Mouse (Mus musculus) midbrain, embryonic 11.5 days (tissue): Measurements from ENCODE around the gene Gm20708. TPM values are rescaled to one million over a fixed set of nuclear protein-coding genes. Genes with fewer than 3 reads are reported as not detected.

ENCODE experiments used
- ATAC-seq: fragments of 200-750 bp; cut with Nextera tagmentation; 2 replicates; pipeline ENCODE4 v1.8.0; 2017; ENCODE audit warnings: moderate TSS enrichment, moderate library complexity; ENCODE audit not compliant: low FRiP score
- DNase-seq: peaks from one replicate; pipeline ENCODE4 v3.0.0; 2015; ENCODE audit warnings: low spot score; ENCODE audit errors: missing footprints
- H3K27ac ChIP-seq: fragments of 300-500 bp; sonication (generic); 2 replicates; pipeline ENCODE4 v1.5.1; 2014; ENCODE audit warnings: low read depth, low read length
- H3K27me3 ChIP-seq: fragments of 300-500 bp; sonication (generic); 2 replicates; pipeline ENCODE4 v1.6.1; 2014; ENCODE audit warnings: mild to moderate bottlenecking, low read length, moderate library complexity, mixed read lengths; ENCODE audit not compliant: control insufficient read depth, insufficient read depth
- H3K36me3 ChIP-seq: fragments of 300-500 bp; sonication (generic); 2 replicates; pipeline ENCODE4 v1.6.1; 2014; ENCODE audit warnings: mild to moderate bottlenecking, low read length, moderate library complexity, mixed read lengths; ENCODE audit not compliant: control insufficient read depth, insufficient read depth
- H3K4me1 ChIP-seq: fragments of 300-500 bp; sonication (generic); 2 replicates; pipeline ENCODE4 v1.6.1; 2014; ENCODE audit warnings: low read length; ENCODE audit not compliant: control insufficient read depth, insufficient read depth
- H3K4me2 ChIP-seq: fragments of 300-500 bp; sonication (generic); 2 replicates; pipeline ENCODE4 v1.6.1; 2014; ENCODE audit warnings: mild to moderate bottlenecking, moderate library complexity
- H3K4me3 ChIP-seq: fragments of 300-500 bp; sonication (generic); 2 replicates; pipeline ENCODE4 v1.5.1; 2014; ENCODE audit warnings: low read depth, low read length
- H3K9ac ChIP-seq: fragments of 300-500 bp; sonication (generic); 2 replicates; pipeline ENCODE4 v1.6.1; 2014; ENCODE audit warnings: low read length
- H3K9me3 ChIP-seq: fragments of 300-500 bp; sonication (generic); 2 replicates; pipeline ENCODE4 v1.6.1; 2016; ENCODE audit warnings: low read length; ENCODE audit not compliant: control insufficient read depth
- WGBS: fragments of 180-500 bp; shearing (Covaris S2); extraction: QIAGEN DNeasy Blood & Tissue Kit; methylation state at CpG from one replicate; pipeline ENCODE4 v1.1.7; 2014; 5-methylcytosine and 5-hydroxymethylcytosine counted together
- polyA plus RNA-seq: library from polyadenylated mRNA; unstranded; fragments of >200 nt; fragmentation: Nextera tagmentation; extraction: Ambion mirVana; gene quantifications from 2 replicates; pipeline ENCODE4 v1.2.1, GENCODE M21; 2014

Gene Gm20708
- polyA plus RNA-seq, 1 experiment from 2014 or later, result 0.20 TPM

DNA sequence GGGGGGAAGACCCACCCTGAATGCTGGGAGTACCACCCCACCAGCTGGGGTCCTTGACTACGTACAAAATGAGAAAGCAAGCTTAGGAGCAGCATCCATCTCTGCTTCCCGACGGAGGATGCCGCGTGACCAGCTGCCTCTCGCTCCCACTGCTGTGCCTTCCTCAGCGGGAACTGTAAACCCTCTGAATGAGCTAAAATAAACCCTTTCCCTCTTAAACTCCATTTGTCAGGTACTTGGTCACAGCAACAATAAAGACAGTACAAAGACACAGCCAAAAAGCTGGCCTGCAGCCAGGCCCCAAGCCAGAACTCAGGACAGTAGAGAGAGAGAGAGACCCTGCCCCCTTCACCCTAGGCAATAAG is 39.8 kb upstream of the Gm20708 start:
- H3K27me3 ChIP-seq, result no peaks in the 10 kb centered on the region
- ATAC-seq, result no peak
- peaks cover 2% of the 10 kb centered on the region; the same call in 1 of the 2 replicates for H3K36me3 ChIP-seq
- H3K4me2 ChIP-seq, result no peak overlapping the region
- no peak overlapping the region for H3K4me3 ChIP-seq
- no peak for DNase-seq
- no peak overlapping the region for H3K27ac ChIP-seq
- H3K9ac ChIP-seq, result no peak overlapping the region
- no peaks in the 10 kb centered on the region for H3K9me3 ChIP-seq
- WGBS, result 89% methylated on average over 7 of the region's 7 CpGs
- no peaks in the 10 kb centered on the region for H3K4me1 ChIP-seq

- no peak overlapping the region for H3K4me2 ChIP-seq
- peaks cover 2% of the 10 kb centered on the region; the same call in 1 of the 2 replicates for H3K36me3 ChIP-seq
- H3K9me3 ChIP-seq, result no peaks in the 10 kb centered on the region
- no peaks in the 10 kb centered on the region for H3K27me3 ChIP-seq
- no peak overlapping the region for H3K9ac ChIP-seq
- H3K4me1 ChIP-seq, result no peaks in the 10 kb centered on the region
- WGBS, result 87% methylated on average over 10 of the region's 10 CpGs
- no peak for ATAC-seq
- H3K4me3 ChIP-seq, result no peak overlapping the region
- DNase-seq, result no peak
- H3K27ac ChIP-seq, result no peak overlapping the region
Observed at GRCm38 (mm10) chr11:117770407-117770806, 39.1 kb upstream of the Gm20708 start.

- WGBS, result 93% methylated on average over 7 of the region's 7 CpGs
- no peak for ATAC-seq
- no peak overlapping the region for H3K4me2 ChIP-seq
Observed at GRCm38 (mm10) chr11:117772352-117772751, 37.1 kb upstream of the Gm20708 start.

GRCm38 (mm10) chr11:117774925-117775324 is 34.5 kb upstream of the Gm20708 start:
- Histone ChIP-seq H3K27ac (no peak overlapping the region), H3K4me2 (no peak overlapping the region), H3K27me3 (peaks cover under 1% of the 10 kb centered on the region; the same call in 1 of the 2 replicates), H3K9me3 (no peaks in the 10 kb centered on the region), H3K4me3 (no peak overlapping the region), H3K4me1 (peaks cover 8% of the 10 kb centered on the region), H3K9ac (no peak overlapping the region), H3K36me3 (peaks cover 2% of the 10 kb centered on the region; the same call in 1 of the 2 replicates)
- 92% methylated on average over 10 of the region's 10 CpGs for WGBS
- DNase-seq (no peak), ATAC-seq (no peak)

More at GRCm38 (mm10) chr11:117772352-117772751, 37.1 kb upstream of the Gm20708 start:
- Histone ChIP-seq H3K27ac (no peak overlapping the region), H3K4me1 (no peaks in the 10 kb centered on the region), H3K9me3 (no peaks in the 10 kb centered on the region), H3K4me3 (no peak overlapping the region), H3K9ac (no peak overlapping the region), H3K27me3 (no peaks in the 10 kb centered on the region), H3K36me3 (peaks cover 2% of the 10 kb centered on the region; the same call in 1 of the 2 replicates)
- no peak for DNase-seq

DNA sequence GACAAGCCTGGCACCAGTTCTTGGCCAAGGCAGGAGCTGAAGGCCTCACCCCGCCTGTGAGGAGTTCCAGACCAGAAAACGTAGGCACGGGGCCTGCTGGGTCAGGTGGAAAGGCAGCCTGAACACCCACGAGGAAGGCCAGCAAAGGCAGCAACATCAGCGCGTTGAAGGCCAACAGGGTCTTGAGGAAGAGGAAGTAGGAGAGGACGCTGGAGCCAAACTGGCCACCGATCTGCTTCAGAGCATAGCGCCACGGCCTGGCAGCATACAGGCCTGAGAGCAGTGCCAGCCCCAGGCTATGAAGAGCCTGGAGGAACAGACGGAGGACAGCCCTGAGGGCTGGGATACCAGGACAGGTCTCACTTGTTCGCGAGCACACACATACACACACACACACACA is 33.9 kb upstream of the Gm20708 start:
- Histone ChIP-seq H3K36me3 (peaks cover 2% of the 10 kb centered on the region; the same call in 1 of the 2 replicates), H3K4me1 (peaks cover 15% of the 10 kb centered on the region), H3K4me3 (no peak overlapping the region), H3K9ac (no peak overlapping the region), H3K27ac (no peak overlapping the region), H3K27me3 (peaks cover 7% of the 10 kb centered on the region), H3K4me2 (no peak overlapping the region), H3K9me3 (no peaks in the 10 kb centered on the region)
- 89% methylated on average over 13 of the region's 13 CpGs for WGBS
- no peak for DNase-seq
- no peak for ATAC-seq

DNA sequence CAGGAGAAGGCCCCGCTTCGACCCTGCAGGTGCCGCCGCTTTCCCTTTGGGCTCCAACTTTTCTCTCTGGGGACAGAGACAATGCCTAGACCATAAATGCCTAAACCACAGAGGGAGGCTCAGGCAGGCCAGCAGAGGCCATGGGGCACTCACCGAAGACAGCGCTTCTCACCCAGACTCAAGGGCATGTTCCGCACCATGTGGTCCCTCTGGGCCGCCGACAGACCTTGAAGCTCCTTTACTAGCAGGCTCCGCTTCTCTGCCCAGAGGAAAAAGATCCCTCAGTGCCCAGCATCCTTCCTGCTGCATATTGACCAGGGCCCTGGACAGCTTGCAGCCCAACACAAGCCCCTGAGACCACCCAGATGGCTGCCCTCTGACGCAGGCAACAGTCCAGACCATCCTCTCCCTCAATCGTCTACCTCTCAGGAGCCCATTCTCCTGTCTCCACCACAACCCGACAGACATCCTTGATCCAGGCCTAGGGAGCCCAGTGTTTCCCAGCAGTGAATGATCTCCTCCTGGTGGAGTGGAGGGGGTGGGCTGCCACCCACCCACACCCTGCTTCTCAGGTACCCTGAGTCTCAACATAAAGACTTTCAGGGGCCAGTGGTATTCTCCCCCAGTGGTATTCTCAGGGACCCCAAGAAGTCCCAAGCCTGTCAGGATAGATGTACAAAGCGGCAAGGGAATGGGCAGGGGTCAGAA is 33.2 kb upstream of the Gm20708 start:
- H3K4me1 ChIP-seq, result peaks cover 17% of the 10 kb centered on the region
- H3K4me2 ChIP-seq, result no peak overlapping the region
- DNase-seq (no peak), ATAC-seq (no peak)
- no peaks in the 10 kb centered on the region for H3K9me3 ChIP-seq
- H3K4me3 ChIP-seq, result no peak overlapping the region
- H3K9ac ChIP-seq, result no peak overlapping the region
- peaks cover 14% of the 10 kb centered on the region for H3K27me3 ChIP-seq
- H3K36me3 ChIP-seq, result peaks cover 2% of the 10 kb centered on the region; the same call in 1 of the 2 replicates
- 91% methylated on average over 14 of the region's 14 CpGs for WGBS
- H3K27ac ChIP-seq, result no peak overlapping the region

DNA sequence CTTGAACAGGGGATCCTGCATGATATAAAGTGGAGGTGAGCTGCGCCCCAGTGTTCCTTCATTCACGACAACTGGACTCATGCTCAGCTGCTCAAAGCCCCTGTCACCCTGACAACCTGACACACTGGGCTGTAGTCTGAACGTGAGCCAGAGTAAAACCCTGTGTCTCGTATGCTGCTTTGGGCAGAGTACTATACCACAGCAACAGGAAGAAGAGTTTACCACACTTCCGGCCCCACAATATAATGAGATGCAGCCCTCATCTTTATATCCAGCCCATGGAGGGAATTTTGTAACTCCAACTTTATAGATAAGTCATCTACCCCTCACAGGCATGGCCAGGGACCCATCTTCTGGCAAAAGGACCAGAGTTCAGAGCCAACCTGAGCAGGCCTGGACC is 32.4 kb upstream of the Gm20708 start:
- Histone ChIP-seq H3K4me2 (no peak overlapping the region), H3K36me3 (peaks cover 2% of the 10 kb centered on the region; the same call in 1 of the 2 replicates), H3K4me3 (no peak overlapping the region), H3K27me3 (peaks cover 23% of the 10 kb centered on the region), H3K9ac (no peak overlapping the region), H3K9me3 (no peaks in the 10 kb centered on the region), H3K4me1 (peaks cover 17% of the 10 kb centered on the region), H3K27ac (no peak overlapping the region)
- DNase-seq (no peak), ATAC-seq (no peak)
- WGBS, result 95% methylated on average over 5 of the region's 5 CpGs

DNA sequence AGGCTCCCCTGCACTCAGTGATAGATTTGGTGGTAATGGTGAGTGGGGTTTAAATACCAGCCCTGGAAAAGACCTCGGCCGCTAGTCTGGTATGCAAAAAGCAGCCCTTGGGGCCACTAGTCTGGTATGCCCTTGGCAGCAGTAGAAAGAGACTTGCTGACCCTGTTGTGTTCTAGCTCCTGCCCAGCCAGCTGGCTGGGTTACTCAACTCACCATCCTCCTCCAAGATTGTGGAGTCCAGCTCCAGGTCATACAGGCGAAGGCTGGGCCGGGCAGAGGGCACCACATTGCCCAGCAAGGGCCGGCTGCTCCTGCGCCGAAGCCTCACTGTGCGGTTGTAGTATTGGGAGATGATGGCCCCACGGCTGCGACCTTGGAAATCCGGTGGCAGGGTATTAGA is 31.4 kb upstream of the Gm20708 start:
- Histone ChIP-seq H3K9me3 (no peaks in the 10 kb centered on the region), H3K27me3 (peaks cover 32% of the 10 kb centered on the region), H3K4me1 (peaks cover 17% of the 10 kb centered on the region), H3K4me3 (no peak overlapping the region), H3K4me2 (no peak overlapping the region), H3K9ac (no peak overlapping the region), H3K27ac (no peak overlapping the region), H3K36me3 (peaks cover under 1% of the 10 kb centered on the region; the same call in 1 of the 2 replicates)
- no peak for DNase-seq
- ATAC-seq, result no peak
- WGBS, result 92% methylated on average over 11 of the region's 11 CpGs

- peak overlapping the region; percentile 25; the same call in 1 of the 2 replicates for H3K27ac ChIP-seq
- H3K9ac ChIP-seq, result peak overlapping the region; percentile 65
- no peaks in the 10 kb centered on the region for H3K36me3 ChIP-seq
- DNase-seq (no peak), ATAC-seq (no peak)
- H3K9me3 ChIP-seq, result no peaks in the 10 kb centered on the region
- H3K27me3 ChIP-seq, result peaks cover 41% of the 10 kb centered on the region
- 72% methylated on average over 12 of the region's 12 CpGs for WGBS
- H3K4me1 ChIP-seq, result peaks cover 17% of the 10 kb centered on the region
- H3K4me2 ChIP-seq, result peak overlapping the region; percentile 53
- peak overlapping the region; percentile 30; the same call in 1 of the 2 replicates for H3K4me3 ChIP-seq
Observed at GRCm38 (mm10) chr11:117778851-117779433, 30.5 kb upstream of the Gm20708 start.
